Mouse (Mus musculus) gastrocnemius, postnatal 14 days (tissue): ENCODE data around the gene Rrh. TPM values are rescaled to one million over a fixed set of nuclear protein-coding genes. Genes with fewer than 3 reads are reported as not detected.
"Not testable (repeated sequence)": the region's sequence is repeated elsewhere in the genome, so short reads cannot be mapped to it uniquely, and the experiment has no call there.

Experiments used
- DNase-seq: peaks from one replicate; pipeline ENCODE4 v3.0.0; 2021; ENCODE audit warnings: mixed read lengths
- intact Hi-C: fragments of 180-260 bp; cut with DNase I; formaldehyde crosslinking; loops from one replicate; pipeline ENCODE4 v1.15.1; 2025; ENCODE audit warnings: low total_unique reads
- total RNA-seq, 2 experiments: library from RNA; stranded (reverse); gene quantifications; 2 replicates each; pipeline ENCODE4 v1.2.3; 2021

Rrh gene
- total RNA-seq, 2 experiments from 2014 or later: not detected

GRCm38 (mm10) chr3:129797341-129797740, 25.0 kb downstream of the Rrh start:
- DNase-seq: no peak
- intact Hi-C loops: no loop called here

DNA sequence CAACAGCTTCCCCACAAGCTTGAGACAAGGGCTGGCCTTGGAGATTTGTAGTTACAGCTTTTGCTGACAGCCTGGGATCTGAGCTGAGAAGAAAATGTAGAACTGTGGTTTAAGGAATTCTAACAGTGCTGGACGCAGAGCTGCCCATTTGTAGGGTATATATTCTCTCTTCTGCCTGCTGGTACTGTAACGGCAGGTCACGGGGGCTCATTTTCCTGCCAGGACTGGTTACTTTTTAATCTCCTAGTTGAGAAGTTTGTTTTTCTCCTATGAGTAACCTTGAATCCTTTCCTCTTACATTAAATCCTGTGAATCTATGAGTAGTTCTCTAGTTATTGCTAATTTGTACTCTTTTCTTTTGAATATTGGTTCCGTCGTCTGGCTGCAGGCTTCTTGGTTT, 28.6 kb downstream of the Rrh start:
- intact Hi-C loops: no loop called here
- DNase-seq: no peak

GRCm38 (mm10) chr3:129782746-129783145, 39.6 kb downstream of the Rrh start:
- no peak for DNase-seq
- intact Hi-C loops: no loop called here

- no peak for DNase-seq
- intact Hi-C loops: no loop called here
These were observed 41.0 kb downstream of the Rrh start for GRCm38 (mm10) chr3:129781435-129781834.

DNA sequence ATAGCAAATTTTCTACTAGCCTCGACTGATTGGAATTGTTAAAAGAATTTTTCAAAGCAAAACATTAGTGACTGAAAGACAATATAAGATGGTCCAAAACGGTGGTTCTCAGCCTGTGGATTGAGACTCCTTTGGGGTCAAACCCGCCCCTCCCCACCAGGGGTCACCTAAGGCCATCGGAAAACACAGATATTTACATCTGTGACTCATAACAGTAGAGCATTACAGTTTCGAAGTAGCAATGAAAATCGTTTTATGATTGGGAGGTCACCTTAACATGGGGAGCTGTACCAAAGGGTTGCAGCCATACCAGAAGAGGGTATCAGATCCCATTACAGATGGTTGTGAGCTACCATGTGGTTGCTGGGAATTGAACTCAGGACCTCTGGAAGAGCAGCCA, 51.2 kb downstream of the Rrh start:
- intact Hi-C loops: no loop called here
- no peak for DNase-seq

GRCm38 (mm10) chr3:129766971-129767794, 55.2 kb downstream of the Rrh start:
- intact Hi-C loops: no loop called here
- peak; percentile 39 for DNase-seq

- intact Hi-C loops: no loop called here
- DNase-seq: no peak
These were observed 56.3 kb downstream of the Rrh start for GRCm38 (mm10) chr3:129766106-129766505.

DNA sequence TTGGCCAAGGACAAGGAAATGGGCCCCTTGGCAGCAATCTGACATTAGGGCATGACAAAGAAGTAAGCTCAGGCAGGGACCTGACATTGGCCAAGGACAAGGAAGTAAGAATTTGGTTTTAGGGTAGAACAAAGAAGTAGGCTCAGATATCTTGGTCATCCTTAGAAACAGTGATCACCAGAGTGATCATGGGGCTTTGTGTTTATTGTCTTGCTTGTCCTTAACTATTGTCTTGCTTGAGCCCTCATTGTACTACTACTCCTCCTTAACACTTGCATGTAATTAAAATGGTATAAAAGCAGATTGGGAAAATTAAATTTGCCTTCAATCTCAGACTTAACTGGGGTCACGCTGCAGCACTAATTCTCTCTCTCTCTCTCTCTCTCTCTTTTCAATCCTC, 64.8 kb downstream of the Rrh start:
- DNase-seq: not testable (repeated sequence)

DNA sequence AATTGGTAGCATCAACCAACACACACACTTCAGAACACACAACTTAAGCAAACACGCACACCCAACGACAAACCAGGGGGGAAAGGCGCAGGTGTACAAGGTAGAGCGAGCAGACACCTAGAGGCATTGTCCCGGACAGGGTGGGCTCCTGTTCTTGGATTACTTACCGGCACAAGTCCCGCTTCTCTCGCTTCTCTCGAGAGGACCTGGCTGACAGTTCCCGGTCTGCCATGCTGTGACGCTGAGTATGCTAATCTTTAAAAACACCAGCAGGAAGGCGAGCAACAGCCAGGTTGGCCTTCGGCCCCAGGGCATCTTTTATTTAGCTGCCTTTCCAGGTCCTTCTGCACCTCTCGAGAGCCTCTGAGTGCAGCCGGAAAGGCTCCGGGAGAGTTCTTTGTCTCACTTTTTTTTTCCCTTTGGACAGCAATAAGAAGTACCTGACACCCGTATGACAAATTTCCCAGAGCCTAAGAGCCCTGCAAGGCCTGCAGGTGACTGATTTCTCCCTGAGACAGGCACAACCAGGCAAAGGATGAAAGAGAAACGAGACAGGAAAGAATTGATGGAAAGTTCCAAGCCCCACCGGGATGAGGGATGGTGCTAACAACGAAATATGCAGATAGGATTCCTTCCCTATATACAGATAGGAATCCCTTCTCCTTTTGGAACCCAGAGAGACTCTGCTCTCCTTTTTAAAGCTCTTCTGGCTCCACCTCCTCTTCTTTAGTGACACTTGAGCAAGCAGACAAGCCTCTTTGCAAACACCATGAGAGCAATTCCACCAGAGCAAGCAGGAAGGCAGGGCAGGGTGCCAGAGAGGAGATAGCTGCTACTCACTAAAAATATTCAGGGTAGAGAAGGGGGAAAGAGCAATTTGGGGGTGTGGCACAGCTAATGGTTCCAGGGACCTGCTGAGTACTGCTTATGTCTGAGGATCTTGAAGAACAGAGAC, 67.5 kb downstream of the Rrh start, which contains the start of gene Egf:
Gene Egf, minus strand, starts transcription at position 667 of the 955 bp plus-strand sequence.
- peak; percentile 35 for DNase-seq

More for the DNA sequence above, 64.8 kb downstream of the Rrh start:
- intact Hi-C loops: not testable (repeated sequence)

More for the DNA sequence above, 67.5 kb downstream of the Rrh start, which contains the start of gene Egf:
- intact Hi-C loops: no loop called here

Other genes with a start within 250 kb of the Rrh start
- gene Egf, start 67.3 kb downstream of the Rrh start, total RNA-seq: 10 to 100 TPM; 21.0 to 24.7 TPM
- not detected for gene Lrit3, start 18.6 kb downstream of the Rrh start, total RNA-seq
- gene Gar1, start 8.8 kb upstream of the Rrh start, total RNA-seq: 10 to 100 TPM; 16.0 to 26.7 TPM
- gene Cfi, start 13.3 kb upstream of the Rrh start, total RNA-seq: not detected
- gene Pla2g12a, start 56.0 kb upstream of the Rrh start, total RNA-seq: 10 to 100 TPM; 28.2 to 39.8 TPM
- gene Casp6, start 78.8 kb upstream of the Rrh start, total RNA-seq: 1 to 10 TPM; 5.2 to 5.7 TPM
- 1 to 10 TPM in 1 of 2 experiments, under 1 TPM in 1; 0.98 to 1.4 TPM for gene Mcub, start 147.6 kb upstream of the Rrh start, total RNA-seq
- gene Sec24b, start 239.0 kb upstream of the Rrh start, total RNA-seq: 10 to 100 TPM; 20.8 to 21.8 TPM